Mouse (Mus musculus): Measurements from ENCODE around the gene Adcy7. TPM values are rescaled to one million over a fixed set of nuclear protein-coding genes. Genes with fewer than 3 reads are reported as not detected.

Gene Adcy7
- 10 to 100 TPM in 2 of 4 experiments, 1 to 10 TPM in 2; 6.4 to 28.7 (median 14.2) TPM for total RNA-seq (2022)

DNA sequence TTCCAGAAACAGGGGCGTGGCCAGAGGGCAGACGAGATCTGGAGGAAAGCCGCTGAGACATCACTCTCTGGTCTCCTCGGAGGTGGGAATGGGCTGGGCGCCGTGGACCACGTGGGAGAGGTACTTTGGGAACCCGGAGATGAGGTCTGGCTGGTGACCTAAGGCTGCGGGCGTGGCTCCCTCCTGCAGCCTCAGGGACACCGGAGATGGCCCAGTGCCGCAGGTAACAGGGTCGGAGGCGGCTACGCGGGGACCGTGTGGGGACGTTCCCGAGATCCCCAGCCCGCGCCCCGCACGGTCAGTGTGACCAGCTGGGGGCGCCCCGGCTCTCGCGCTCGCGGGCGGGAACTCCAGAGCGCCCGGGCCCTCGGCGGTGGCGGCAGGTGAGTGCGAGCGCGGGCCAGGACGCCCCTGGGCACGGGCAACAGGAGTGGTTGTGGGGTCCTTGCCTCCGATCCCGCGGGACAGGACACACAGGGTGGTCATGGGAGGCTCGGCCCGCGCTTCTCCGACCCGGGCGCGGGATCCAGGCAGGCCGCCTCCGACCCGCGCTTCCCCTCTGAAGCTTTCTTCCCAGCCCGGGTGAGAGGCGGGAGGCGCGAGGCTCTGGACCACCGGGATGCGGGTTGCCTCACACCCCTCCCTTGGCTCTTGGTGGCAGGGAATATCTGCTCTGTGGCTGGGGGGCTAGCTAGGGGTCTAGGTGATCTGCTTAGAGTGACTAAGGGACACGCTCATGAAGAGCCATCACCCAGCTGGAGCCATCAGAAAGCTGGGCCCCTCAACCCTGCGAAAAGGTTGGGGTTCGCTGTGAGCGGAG, at the start of gene Adcy7:
Gene Adcy7 (plus strand): TSS at position 173 of the 820 bp plus-strand sequence.
- no peak for DNase-seq

- DNase-seq = no peak
Measured at GRCm38 (mm10) chr8:88225358-88225757, 46.8 kb upstream of the Adcy7 start.

- no peak for DNase-seq
Measured at GRCm38 (mm10) chr8:88227851-88228250, 44.4 kb upstream of the Adcy7 start.

DNA sequence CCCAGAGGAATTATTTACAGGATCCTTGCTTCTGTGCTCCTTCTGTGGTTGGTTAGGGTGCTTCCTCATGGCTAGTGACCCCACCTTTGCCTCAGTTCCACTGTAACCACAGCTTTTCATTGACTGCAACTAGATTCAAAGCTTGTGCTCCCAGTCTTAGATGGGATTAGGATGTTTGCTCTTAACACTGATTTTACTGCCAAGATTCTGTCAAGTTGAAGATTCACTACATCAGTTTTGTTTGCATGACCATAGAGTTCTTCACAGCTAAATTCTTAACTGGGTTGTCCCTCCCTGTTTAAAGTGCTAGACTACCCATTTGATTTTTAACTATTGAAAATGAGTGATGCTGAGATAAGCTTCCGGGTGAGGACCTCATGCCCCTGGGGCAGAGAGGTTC, 43.9 kb upstream of the Adcy7 start:
- no peak for DNase-seq

DNA sequence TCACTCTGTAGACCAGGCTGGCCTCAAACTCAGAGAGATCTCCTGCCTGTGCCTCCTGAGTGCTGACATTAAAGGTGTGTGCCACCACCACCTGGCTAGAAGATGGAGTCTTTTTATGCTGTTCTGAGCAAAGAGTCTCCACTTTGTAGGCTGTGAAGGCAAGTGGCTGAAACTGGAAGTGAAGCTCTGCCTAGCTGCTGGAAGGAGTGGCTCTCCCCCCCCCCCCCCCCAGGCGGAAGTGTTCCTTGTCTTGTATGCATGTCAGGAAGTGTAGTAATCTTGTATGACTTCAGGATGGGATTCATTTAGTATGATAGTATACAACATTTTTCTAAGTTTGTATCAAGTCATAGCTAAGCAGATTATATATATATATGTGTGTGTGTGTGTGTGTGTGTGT, 43.4 kb upstream of the Adcy7 start:
- no peak for DNase-seq

DNA sequence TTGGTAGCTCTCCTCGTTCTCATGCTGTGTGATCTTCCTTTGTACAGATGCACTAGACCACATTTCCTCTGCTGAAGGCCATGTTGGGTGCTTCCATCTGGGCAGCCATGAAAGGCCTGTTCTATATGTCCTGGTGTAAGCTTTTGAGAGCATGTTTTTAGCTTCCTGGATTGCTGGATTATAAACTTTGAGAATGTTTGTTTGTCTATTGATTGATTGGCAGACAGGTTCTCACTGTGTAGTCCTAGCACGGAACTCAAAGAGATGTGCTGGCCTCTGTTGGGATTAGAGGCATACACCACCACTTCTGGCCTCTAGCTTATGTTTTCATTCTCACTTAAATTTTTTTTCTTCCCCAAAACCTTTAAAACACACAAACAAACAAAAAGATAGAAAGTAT, 35.5 kb upstream of the Adcy7 start:
- DNase-seq = no peak

DNA sequence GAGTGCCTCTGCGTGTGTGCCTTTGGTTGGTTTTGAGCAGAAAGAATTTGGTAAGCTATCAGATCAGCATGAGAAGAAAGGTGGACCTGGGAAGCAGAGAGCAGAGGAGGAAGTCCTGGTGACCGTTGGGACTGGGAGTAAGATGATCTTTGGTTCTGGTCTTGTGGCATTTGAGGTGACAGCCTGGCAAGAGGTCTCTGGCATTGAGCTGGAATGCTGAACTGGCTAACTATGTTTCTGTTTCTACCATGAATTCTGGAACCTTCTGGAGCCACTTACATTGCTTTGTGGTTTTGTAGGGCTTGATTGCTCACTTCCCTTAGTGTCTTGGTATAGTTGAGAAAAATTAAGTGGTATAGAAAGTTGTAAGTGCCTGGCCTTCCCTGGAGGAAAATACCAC, 34.6 kb upstream of the Adcy7 start:
- DNase-seq = no peak

DNA sequence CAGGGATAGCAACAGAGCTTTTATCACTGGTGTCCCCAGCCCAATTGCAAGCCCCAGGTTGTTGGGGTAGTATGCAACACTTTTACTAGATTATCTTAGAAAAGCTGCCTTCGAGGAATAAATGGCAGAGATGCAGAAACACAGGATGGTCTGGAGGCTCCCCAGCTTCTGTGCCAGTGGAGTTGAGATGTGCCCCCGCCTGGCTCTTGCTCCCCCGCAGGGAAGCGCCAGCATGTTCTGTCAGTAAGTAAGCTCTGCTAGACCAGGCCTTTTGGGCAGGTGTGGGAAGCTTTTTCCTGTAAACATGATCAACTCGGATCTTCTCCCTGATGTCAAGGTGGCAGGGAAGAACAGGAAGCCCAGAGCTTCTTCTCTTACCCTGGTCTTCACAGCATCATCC, 32.9 kb upstream of the Adcy7 start:
- no peak for DNase-seq

DNA sequence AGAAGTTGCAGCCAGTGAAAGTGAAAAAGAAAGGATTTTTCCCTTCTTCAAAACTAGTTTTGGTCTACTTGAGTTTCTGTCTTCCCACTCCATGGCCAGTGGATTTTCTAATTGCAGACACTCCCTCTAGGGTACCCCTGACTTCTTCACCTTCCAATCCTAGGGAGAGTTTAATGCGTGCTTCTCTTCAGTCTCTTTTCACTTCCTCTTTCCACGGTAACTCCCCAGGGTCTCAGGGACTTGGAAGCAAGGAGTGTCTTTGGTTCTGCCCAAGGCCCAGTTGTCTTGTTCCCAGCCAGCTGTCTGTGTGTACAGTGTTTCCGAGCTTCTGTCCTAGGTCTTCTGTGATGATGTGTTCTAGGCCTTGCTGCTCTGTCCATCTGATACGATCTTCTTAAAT, 30.3 kb upstream of the Adcy7 start:
- DNase-seq = no peak

DNA sequence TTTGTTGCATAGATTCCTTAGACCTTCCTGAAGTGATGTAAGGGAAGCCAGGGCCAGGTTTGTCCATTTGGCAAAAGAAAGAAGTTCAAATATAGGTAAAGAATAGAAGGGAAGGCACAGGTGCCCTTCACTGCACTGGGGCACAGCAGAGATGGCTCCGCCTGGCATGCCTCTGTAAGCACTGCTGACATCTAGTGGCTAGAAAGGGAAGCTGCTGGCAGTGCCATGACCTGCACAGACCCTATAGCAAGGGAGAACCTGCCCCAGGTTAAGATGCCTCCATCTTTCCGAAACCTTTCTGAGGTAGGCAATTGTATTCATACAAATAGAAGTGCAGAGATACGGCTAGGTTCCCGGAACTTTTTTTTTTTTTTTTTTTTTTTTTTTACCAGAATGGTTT, 27.9 kb upstream of the Adcy7 start:
- peak; percentile 29 for DNase-seq

DNA sequence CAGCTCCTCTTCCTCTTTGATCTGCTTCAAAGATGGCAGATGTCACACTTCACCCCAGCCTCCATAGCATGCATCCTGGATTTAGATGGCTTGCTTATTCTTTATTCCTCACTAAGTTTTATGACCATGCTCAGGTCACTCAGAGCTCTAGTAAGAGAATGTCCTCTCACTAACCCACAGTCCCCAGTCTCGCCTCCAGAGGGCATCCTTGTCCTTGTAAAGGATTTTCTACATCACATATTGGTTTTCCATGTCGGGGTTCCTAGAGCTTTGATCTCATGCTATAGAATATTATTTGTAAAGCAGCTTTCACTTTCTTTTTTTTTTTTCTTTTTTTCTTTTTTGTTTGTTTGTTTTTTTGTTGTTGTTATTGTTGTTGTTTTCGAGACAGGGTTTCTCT, 19.4 kb upstream of the Adcy7 start:
- DNase-seq = no peak

- no peak for DNase-seq
Measured at GRCm38 (mm10) chr8:88254957-88255356, 17.2 kb upstream of the Adcy7 start.

- no peak for DNase-seq
Measured at GRCm38 (mm10) chr8:88258024-88258423, 14.2 kb upstream of the Adcy7 start.

DNA sequence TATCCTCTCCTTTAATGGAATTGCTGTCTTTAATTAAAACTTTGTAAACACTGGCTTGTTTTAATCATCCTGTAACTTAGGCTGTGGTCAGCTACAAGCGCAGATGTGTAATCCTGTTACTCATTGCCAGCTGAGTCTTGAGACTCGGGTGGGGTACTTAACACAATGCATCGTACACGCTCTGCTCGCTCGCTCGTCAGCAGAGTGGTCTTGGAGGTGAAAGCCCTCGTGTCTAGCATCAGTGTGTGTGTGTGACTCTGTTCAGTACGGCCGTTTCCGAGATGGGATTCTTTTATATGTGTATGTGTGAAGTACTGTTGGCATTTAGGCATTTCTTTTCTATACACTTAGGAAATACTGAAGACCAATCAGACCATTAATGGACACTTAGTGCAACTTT, 13.7 kb upstream of the Adcy7 start:
- DNase-seq = no peak

- no peak for DNase-seq
Measured at GRCm38 (mm10) chr8:88260466-88260980, 11.7 kb upstream of the Adcy7 start.

DNA sequence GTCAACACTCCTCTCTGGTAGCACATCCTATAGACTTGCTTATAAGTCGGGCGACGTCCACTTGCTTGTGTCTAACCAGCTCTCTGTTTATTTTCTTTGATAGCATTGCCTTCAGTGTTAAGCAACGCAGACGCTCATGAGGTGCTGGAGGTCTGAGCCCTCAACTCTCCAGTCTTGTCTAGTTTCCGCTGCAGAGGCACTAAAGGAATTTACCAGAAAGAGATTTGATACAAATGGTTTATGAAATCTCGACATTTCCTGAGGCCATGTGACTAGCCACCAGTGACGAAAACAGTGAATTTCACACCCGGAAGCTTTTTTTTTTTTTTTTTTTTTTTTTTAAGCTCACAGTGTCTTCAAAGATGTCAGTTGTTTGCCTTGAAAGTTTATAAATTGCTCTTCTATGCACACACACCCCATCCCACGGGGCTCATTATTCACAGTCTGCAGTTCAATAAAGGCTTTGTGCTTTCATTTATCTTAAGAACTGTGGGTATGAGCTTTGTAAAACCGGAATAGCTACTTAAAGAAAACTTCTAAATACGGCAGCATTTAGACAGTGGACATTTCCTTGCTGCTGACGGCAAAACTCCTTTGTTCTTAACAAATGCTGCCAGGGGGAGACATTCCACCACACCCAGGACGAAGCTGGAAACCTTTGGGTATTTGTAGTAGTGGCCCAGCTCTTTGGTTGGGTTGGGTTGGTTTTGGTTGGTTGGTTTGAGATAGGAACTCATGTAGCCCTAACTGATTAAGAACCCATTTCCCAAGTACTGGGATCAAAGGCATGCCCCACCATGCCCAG, 9.2 kb upstream of the Adcy7 start:
- DNase-seq = no peak

DNA sequence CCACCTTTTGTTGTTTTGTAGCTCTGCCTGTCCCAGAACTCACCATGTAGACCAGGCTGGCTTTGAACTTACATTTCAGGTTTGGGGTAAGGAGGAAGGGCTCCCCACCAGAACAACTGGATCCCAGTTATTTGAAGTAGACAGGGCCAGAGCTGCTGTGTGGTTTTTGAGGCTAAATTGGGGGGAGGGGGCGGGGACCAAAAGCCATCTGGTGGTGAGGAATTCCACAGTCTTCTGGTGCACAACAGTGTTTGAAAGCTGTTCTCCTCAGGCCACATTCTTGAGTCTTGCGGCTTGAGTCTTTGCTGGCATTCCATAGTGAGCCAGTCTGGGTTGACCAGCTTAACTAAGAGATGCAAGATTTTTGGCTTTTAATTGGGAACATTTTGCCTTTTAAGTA, 6.7 kb upstream of the Adcy7 start:
- DNase-seq = no peak

- DNase-seq = peak; percentile 58
Measured at GRCm38 (mm10) chr8:88266170-88266800, 5.9 kb upstream of the Adcy7 start.

- no peak for DNase-seq
Measured at GRCm38 (mm10) chr8:88266801-88267403, 5.3 kb upstream of the Adcy7 start.

- no peak for DNase-seq
Measured at GRCm38 (mm10) chr8:88269107-88269875, 2.9 kb upstream of the Adcy7 start.

DNA sequence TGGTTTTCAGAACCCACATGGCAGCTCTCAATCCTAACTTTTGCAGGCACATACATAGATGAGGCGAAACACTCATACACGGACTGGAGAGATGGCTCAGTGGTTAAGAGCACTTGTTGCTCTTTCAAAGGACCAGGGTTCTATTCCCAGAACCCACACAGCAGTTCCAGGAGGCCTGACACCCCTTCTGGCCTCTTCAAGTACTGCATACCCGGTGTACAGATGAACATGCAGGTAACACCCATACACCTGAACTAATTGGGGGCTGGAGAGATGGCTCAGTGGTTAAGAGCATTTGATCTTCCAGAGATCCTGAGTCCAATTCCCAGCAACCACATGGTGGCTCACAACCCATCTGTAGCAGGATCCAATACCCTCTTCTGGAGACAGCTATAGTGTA, 2.1 kb upstream of the Adcy7 start:
- DNase-seq = no peak

DNA sequence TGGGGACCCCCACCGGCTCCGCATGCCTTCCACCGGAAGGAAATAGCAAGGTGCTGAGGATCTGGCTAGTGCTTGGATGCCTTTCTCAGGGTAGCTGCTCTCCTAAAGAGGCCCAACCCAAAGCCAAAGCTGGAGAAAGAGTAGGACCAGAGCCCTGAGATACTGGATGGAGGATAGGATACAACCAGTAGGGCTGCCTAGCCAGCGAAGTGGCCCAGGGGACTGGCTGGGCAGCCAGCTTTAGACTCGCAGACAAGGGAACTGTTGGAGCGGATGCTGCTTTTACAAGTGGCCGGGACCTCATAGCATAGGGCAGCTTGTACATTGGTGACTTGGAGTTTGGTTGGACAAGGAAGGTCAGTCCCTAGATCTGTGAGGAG, 838 bp downstream of the Adcy7 start:
- no peak for DNase-seq

Data from adrenal gland, adult 8-10 months (tissue).